8 mouse cellular contexts compared by ENCODE assay signal in genomic region chr1:155491205-155492026, GRCm38 (mm10).
A peak's percentile ranks its signal among the peaks of the same experiment; 100 is the strongest.
DNase-seq lines count a peak whose midpoint lies in the region; ATAC-seq and TF ChIP-seq lines count a peak whose summit lies in the region.

No protein-coding gene starts in this region.

- H3K9ac ChIP-seq in hindbrain, postnatal 0 days (replicated peaks; ENCODE audit: low read length), result 0 out of 2 replicates have a peak overlapping the region, but pooled peaks have one; percentile 35
- no peak overlapping the region for H3K9ac ChIP-seq in midbrain, embryonic 15.5 days

- intact Hi-C loops in gastrocnemius, adult 2 months (cut with DNase I), result no loop called here

- peak overlapping the region; percentile 55 for H3K4me2 ChIP-seq in hindbrain, postnatal 0 days (ENCODE audit: low read depth, low read length)
- peak overlapping the region; percentile 43 for H3K4me2 ChIP-seq in midbrain, embryonic 15.5 days

- 50% methylated on average over 24 of the region's 24 CpGs for WGBS in embryonic facial prominence, embryonic 10.5 days
- 7% methylated on average over 24 of the region's 24 CpGs for WGBS in hindbrain, postnatal 0 days
- 5% methylated on average over 24 of the region's 24 CpGs for WGBS in midbrain, embryonic 15.5 days

- H3K4me3 ChIP-seq in gastrocnemius, adult 2 months, result peak overlapping the region; percentile 21
- H3K4me3 ChIP-seq in embryonic facial prominence, embryonic 10.5 days, result peak overlapping the region; percentile 25; the same call in 1 of the 2 replicates
- peak overlapping the region; percentile 11; the same call in 1 of the 2 replicates for H3K4me3 ChIP-seq in hindbrain, postnatal 0 days (ENCODE audit: low read length)
- peak overlapping the region; percentile 17 for H3K4me3 ChIP-seq in midbrain, embryonic 15.5 days

- DNase-seq in gastrocnemius, adult 2 months, result no peak
- no peak for DNase-seq in gastrocnemius, adult 18-20 months (ENCODE audit: low spot score)
- peak; percentile 23 for DNase-seq in embryonic facial prominence, embryonic 10.5 days (ENCODE audit: low spot score)
- peak; percentile 57 for DNase-seq in hindbrain, postnatal 0 days (ENCODE audit: low spot score)
- no peak for DNase-seq in gastrocnemius, postnatal 10 days
- DNase-seq in urinary bladder, postnatal 4 days (ENCODE audit: low spot score in 2 of 2), result no peak

- no peak for TF ChIP-seq CTCF in gastrocnemius, adult 2 months (IDR thresholded peaks at IDR 0.05)
- TF ChIP-seq CTCF in hindbrain, postnatal 0 days (IDR thresholded peaks at IDR 0.05; ENCODE audit: low read depth), result no peak

- no peaks in the 10 kb centered on the region for H3K36me3 ChIP-seq in embryonic facial prominence, embryonic 10.5 days (replicated peaks)
- H3K36me3 ChIP-seq in hindbrain, postnatal 0 days (ENCODE audit: insufficient read depth, low read length), result no peaks in the 10 kb centered on the region
- H3K36me3 ChIP-seq in midbrain, embryonic 15.5 days (replicated peaks), result no peaks in the 10 kb centered on the region

- H3K27ac ChIP-seq in gastrocnemius, adult 2 months, result peak overlapping the region; percentile 58
- no peak overlapping the region; the same call in none of the 2 replicates for H3K27ac ChIP-seq in embryonic facial prominence, embryonic 10.5 days (replicated peaks)
- peak overlapping the region; percentile 32; the same call in 1 of the 2 replicates for H3K27ac ChIP-seq in hindbrain, postnatal 0 days
- peak overlapping the region; percentile 76 for H3K27ac ChIP-seq in midbrain, embryonic 15.5 days

- peak; percentile 73 for ATAC-seq in hindbrain, postnatal 0 days
- peak; percentile 81 for ATAC-seq in midbrain, embryonic 15.5 days (replicated peaks)
- no peak for ATAC-seq in erythroblast, adult 5-6 weeks (replicated peaks; ENCODE audit: low FRiP score, poor library complexity, severe bottlenecking)

- H3K27me3 ChIP-seq in embryonic facial prominence, embryonic 10.5 days (replicated peaks; ENCODE audit: low read depth, poor library complexity, severe bottlenecking), result peaks cover 16% of the 10 kb centered on the region
- no peaks in the 10 kb centered on the region for H3K27me3 ChIP-seq in hindbrain, postnatal 0 days (ENCODE audit: insufficient read depth, low read length)
- H3K27me3 ChIP-seq in midbrain, embryonic 15.5 days (replicated peaks), result no peaks in the 10 kb centered on the region

- no peaks in the 10 kb centered on the region for H3K9me3 ChIP-seq in embryonic facial prominence, embryonic 10.5 days
- no peaks in the 10 kb centered on the region for H3K9me3 ChIP-seq in hindbrain, postnatal 0 days (ENCODE audit: low read length)
- H3K9me3 ChIP-seq in midbrain, embryonic 15.5 days, result no peaks in the 10 kb centered on the region

- H3K4me1 ChIP-seq in embryonic facial prominence, embryonic 10.5 days, result peaks cover 23% of the 10 kb centered on the region
- H3K4me1 ChIP-seq in hindbrain, postnatal 0 days (ENCODE audit: insufficient read depth, low read length), result peaks cover 13% of the 10 kb centered on the region; the same call in 1 of the 2 replicates
- peaks cover 35% of the 10 kb centered on the region for H3K4me1 ChIP-seq in midbrain, embryonic 15.5 days

Comparison
In these comparisons a context has a peak if more than half of its experiments do, and no peak if none do; other contexts are left out.
1. DNase-seq: peak in embryonic facial prominence, embryonic 10.5 days (single experiment) and hindbrain, postnatal 0 days (single experiment); none in gastrocnemius, adult 2 months (single experiment), gastrocnemius, adult 18-20 months (single experiment), gastrocnemius, postnatal 10 days (single experiment) and urinary bladder, postnatal 4 days (0 of 2).
2. Peak in every context shown above with its lines, with median percentiles within 50 percentile points of each other: H3K4me3 ChIP-seq.